Mouse (Mus musculus): ENCODE measurements around the gene Tas2r131. TPM values are rescaled to one million over a fixed set of nuclear protein-coding genes. Genes with fewer than 3 reads are reported as not detected.
"Not testable (repeated sequence)": the region's sequence is repeated elsewhere in the genome, so short reads cannot be mapped to it uniquely, and the experiment has no call there.

The Tas2r131 gene
- not detected in 2 replicates for polyA plus RNA-seq (2016; fragmentation: Nextera tagmentation; extraction: Ambion mirVana)

GRCm38 (mm10) chr6:132957819-132958218 is at the start of gene Tas2r131:
TSS of gene Tas2r131 (minus strand) at chr6:132957919.
- no peak within 1 kb of the TSS for H3K27ac ChIP-seq (replicated peaks)
- WGBS = 77% methylated on average over 1 of the region's 1 CpGs

DNA sequence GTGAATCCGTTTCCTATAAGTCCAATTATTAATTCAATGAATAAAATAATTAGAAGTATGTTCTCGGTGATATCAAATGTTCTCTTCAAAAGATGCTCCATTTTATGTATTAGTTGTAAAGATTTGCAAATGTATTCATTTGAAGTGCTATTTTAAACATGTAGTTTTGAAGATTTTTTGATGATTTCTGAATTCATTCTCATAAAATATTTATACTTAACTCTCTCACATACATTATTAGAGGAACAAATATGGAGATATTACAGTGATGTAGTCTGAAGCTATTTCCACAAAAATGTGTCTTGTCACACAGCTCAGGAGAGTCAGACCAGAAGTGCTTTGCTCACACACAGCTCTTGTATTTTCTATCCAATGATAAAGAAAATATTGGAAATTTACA is 23.1 kb upstream of the Tas2r131 start, which contains the start of gene Tas2r109:
Gene Tas2r109 (minus strand): TSS at position 101 of the 400 bp plus-strand sequence.
- Histone ChIP-seq H3K36me3 (replicated peaks) (no peaks in the 10 kb centered on the region), H3K27ac (replicated peaks) (no peak within 1 kb of the TSS), H3K4me1 (no peaks in the 10 kb centered on the region), H3K9me3 (no peaks in the 10 kb centered on the region), H3K27me3 (replicated peaks; ENCODE audit: low read depth, poor library complexity, severe bottlenecking) (no peaks in the 10 kb centered on the region), H3K4me3 (no peak within 1 kb of the TSS)
- DNase-seq (ENCODE audit: low spot score) = no peak
- 87% methylated on average over 2 of the region's 2 CpGs for WGBS

More at GRCm38 (mm10) chr6:132957819-132958218, at the start of gene Tas2r131:
- Histone ChIP-seq H3K9me3 (no peaks in the 10 kb centered on the region), H3K4me3 (no peak within 1 kb of the TSS), H3K36me3 (replicated peaks) (no peaks in the 10 kb centered on the region), H3K27me3 (replicated peaks; ENCODE audit: low read depth, poor library complexity, severe bottlenecking) (no peaks in the 10 kb centered on the region), H3K4me1 (no peaks in the 10 kb centered on the region)
- no peak for DNase-seq (ENCODE audit: low spot score)

DNA sequence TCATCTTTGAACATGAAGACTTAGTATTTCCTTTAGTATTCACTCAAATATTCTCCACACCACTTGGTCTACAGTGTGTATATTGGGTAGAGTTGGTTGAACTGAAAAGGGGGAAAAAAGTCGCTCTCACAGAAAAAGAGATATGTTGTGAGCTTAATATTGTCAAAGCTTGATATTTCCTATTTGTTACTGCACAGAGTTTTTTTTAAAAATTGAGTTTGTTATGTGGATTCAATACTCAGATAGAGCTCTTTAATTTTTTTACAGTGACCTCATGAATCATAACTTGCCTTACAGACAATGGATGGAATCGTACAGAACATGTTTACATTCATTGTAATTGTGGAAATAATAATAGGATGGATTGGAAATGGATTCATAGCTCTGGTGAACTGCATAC is 6.9 kb downstream of the Tas2r131 start, which contains the start of gene Tas2r129:
Gene Tas2r129 (plus strand): TSS at position 301 of the 400 bp plus-strand sequence.
- Histone ChIP-seq H3K4me1 (no peaks in the 10 kb centered on the region), H3K36me3 (replicated peaks) (no peaks in the 10 kb centered on the region), H3K9me3 (no peaks in the 10 kb centered on the region), H3K4me3 (no peak within 1 kb of the TSS), H3K27ac (replicated peaks) (no peak within 1 kb of the TSS), H3K27me3 (replicated peaks; ENCODE audit: low read depth, poor library complexity, severe bottlenecking) (no peaks in the 10 kb centered on the region)
- 88% methylated on average over 2 of the region's 2 CpGs for WGBS
- DNase-seq (ENCODE audit: low spot score) = no peak

DNA sequence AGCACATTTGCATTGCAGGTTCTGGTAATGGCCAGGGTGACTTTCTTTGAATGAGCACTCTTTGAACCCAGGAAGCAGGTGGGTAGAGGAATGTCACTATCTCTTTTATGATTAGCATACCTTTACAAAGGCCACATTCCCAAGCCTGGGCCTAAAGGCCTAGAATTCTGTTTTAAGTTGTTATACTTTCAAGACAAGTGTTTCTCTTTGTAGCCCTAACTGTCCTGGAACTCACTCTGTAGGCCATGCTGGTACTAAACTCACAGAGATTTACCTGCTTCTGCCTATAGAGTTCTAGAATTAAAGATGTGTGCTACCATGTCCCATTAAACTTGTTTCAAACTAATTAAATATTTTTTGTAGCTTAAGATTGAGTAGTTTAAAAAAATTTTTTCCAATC is 16.3 kb downstream of the Tas2r131 start:
- not testable (repeated sequence) for DNase-seq (ENCODE audit: low spot score); H3K36me3 ChIP-seq (replicated peaks); H3K9me3 ChIP-seq; H3K27me3 ChIP-seq (replicated peaks; ENCODE audit: low read depth, poor library complexity, severe bottlenecking); H3K27ac ChIP-seq (replicated peaks); H3K4me1 ChIP-seq; H3K4me3 ChIP-seq

DNA sequence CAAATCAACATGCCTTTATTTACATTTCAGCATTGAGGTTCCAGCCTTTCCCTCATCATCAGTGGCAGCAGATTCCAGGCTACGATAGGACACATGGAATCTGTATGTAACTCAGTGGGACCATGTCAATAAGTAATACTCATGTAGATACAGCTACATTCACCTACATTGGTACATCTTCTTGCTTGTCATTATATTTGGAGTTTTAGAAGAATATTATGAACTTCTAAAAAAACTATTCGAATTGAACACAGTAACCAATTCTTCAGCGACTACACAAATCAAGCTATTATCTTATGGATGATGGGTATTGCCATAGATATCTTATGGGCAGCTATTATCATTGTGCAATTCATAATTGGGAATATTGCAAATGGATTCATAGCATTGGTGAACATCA is 48.4 kb downstream of the Tas2r131 start, which contains the start of gene Tas2r125:
Gene Tas2r125 (plus strand): TSS at position 301 of the 400 bp plus-strand sequence.
- WGBS = 85% methylated on average over 3 of the region's 3 CpGs
- H3K36me3 ChIP-seq (replicated peaks) = no peaks in the 10 kb centered on the region
- H3K4me3 ChIP-seq = no peak within 1 kb of the TSS
- no peaks in the 10 kb centered on the region for H3K27me3 ChIP-seq (replicated peaks; ENCODE audit: low read depth, poor library complexity, severe bottlenecking)
- H3K9me3 ChIP-seq = no peaks in the 10 kb centered on the region
- H3K4me1 ChIP-seq = no peaks in the 10 kb centered on the region
- no peak within 1 kb of the TSS for H3K27ac ChIP-seq (replicated peaks)
- no peak for DNase-seq (ENCODE audit: low spot score)

Other genes starting within 250 kb of the Tas2r131 start
- not detected in 2 replicates for gene Tas2r122, start 246.0 kb downstream of the Tas2r131 start, polyA plus RNA-seq (2016; fragmentation: Nextera tagmentation; extraction: Ambion mirVana)
- gene Tas2r115, start 219.9 kb downstream of the Tas2r131 start, polyA plus RNA-seq (2016; fragmentation: Nextera tagmentation; extraction: Ambion mirVana) = not detected in 2 replicates
- not detected in 2 replicates for gene Tas2r124, start 203.2 kb downstream of the Tas2r131 start, polyA plus RNA-seq (2016; fragmentation: Nextera tagmentation; extraction: Ambion mirVana)
- gene Tas2r102, start 195.8 kb downstream of the Tas2r131 start, polyA plus RNA-seq (2016; fragmentation: Nextera tagmentation; extraction: Ambion mirVana) = not detected in 2 replicates
- gene Tas2r136, start 179.8 kb downstream of the Tas2r131 start, polyA plus RNA-seq (2016; fragmentation: Nextera tagmentation; extraction: Ambion mirVana) = not detected in 2 replicates
- not detected in 2 replicates for gene Tas2r117, start 155.1 kb downstream of the Tas2r131 start, polyA plus RNA-seq (2016; fragmentation: Nextera tagmentation; extraction: Ambion mirVana)
- gene Tas2r123, start 110.8 kb downstream of the Tas2r131 start, polyA plus RNA-seq (2016; fragmentation: Nextera tagmentation; extraction: Ambion mirVana) = not detected in 2 replicates
- gene Tas2r116, start 102.5 kb downstream of the Tas2r131 start, polyA plus RNA-seq (2016; fragmentation: Nextera tagmentation; extraction: Ambion mirVana) = not detected in 2 replicates
- gene Tas2r110, start 89.9 kb downstream of the Tas2r131 start, polyA plus RNA-seq (2016; fragmentation: Nextera tagmentation; extraction: Ambion mirVana) = not detected in 2 replicates
- not detected in 2 replicates for gene Tas2r113, start 64.9 kb downstream of the Tas2r131 start, polyA plus RNA-seq (2016; fragmentation: Nextera tagmentation; extraction: Ambion mirVana)
- gene Tas2r125, start 48.3 kb downstream of the Tas2r131 start, polyA plus RNA-seq (2016; fragmentation: Nextera tagmentation; extraction: Ambion mirVana) = not detected in 2 replicates
- gene Tas2r129, start 6.8 kb downstream of the Tas2r131 start, polyA plus RNA-seq (2016; fragmentation: Nextera tagmentation; extraction: Ambion mirVana) = not detected in 2 replicates
- gene Tas2r109, start 23.0 kb upstream of the Tas2r131 start, polyA plus RNA-seq (2016; fragmentation: Nextera tagmentation; extraction: Ambion mirVana) = not detected in 2 replicates
- gene Tas2r103, start 79.2 kb upstream of the Tas2r131 start, polyA plus RNA-seq (2016; fragmentation: Nextera tagmentation; extraction: Ambion mirVana) = not detected in 2 replicates
- not detected in 2 replicates for gene Tas2r140, start 97.9 kb upstream of the Tas2r131 start, polyA plus RNA-seq (2016; fragmentation: Nextera tagmentation; extraction: Ambion mirVana)
- gene Smim10l1, start 147.0 kb upstream of the Tas2r131 start, polyA plus RNA-seq (2016; fragmentation: Nextera tagmentation; extraction: Ambion mirVana) = 74.3 and 85.9 TPM in 2 replicates